Mouse (Mus musculus) embryonic facial prominence, embryonic 11.5 days (tissue): ENCODE measurements around the gene Mettl16. TPM values are rescaled to one million over a fixed set of nuclear protein-coding genes. Genes with fewer than 3 reads are reported as not detected.

Experiments
- ATAC-seq: fragments of 200-750 bp; cut with Nextera tagmentation; replicated peaks from 2 replicates; pipeline ENCODE4 v1.8.0; 2017; ENCODE audit warnings: low read depth; ENCODE audit not compliant: insufficient number of reproducible peaks, low FRiP score, low TSS enrichment
- DNase-seq: peaks from one replicate; pipeline ENCODE4 v3.0.0-alpha.2; 2015; ENCODE audit warnings: low spot score
- H3K27ac ChIP-seq: fragments of 300-500 bp; sonication (generic); replicated peaks from 2 replicates; pipeline ENCODE4 v1.5.1; 2014; ENCODE audit warnings: mild to moderate bottlenecking, low read depth, low read length, control low read depth
- H3K27me3 ChIP-seq: fragments of 300-500 bp; sonication (generic); 2 replicates; pipeline ENCODE4 v1.6.1; 2014; ENCODE audit warnings: mild to moderate bottlenecking, low read length, moderate library complexity, mixed read lengths; ENCODE audit not compliant: control insufficient read depth, insufficient read depth
- H3K36me3 ChIP-seq: fragments of 300-500 bp; sonication (generic); replicated peaks from 2 replicates; pipeline ENCODE4 v1.6.1; 2014; ENCODE audit warnings: low read depth, mild to moderate bottlenecking, low read length, moderate library complexity, mixed read lengths; ENCODE audit not compliant: control insufficient read depth, insufficient read depth
- H3K4me1 ChIP-seq: fragments of 300-500 bp; sonication (generic); 2 replicates; pipeline ENCODE4 v1.6.1; 2014; ENCODE audit warnings: low read length, mixed read lengths; ENCODE audit not compliant: control insufficient read depth, insufficient read depth
- H3K4me2 ChIP-seq: fragments of 300-500 bp; sonication (generic); 2 replicates; pipeline ENCODE4 v1.6.1; 2014; ENCODE audit warnings: low read depth, mild to moderate bottlenecking, control low read depth, low read length, moderate library complexity
- H3K4me3 ChIP-seq: fragments of 300-500 bp; sonication (generic); 2 replicates; pipeline ENCODE4 v1.5.1; 2014; ENCODE audit warnings: low read depth, low read length, control low read depth
- H3K9ac ChIP-seq: fragments of 300-500 bp; sonication (generic); replicated peaks from 2 replicates; pipeline ENCODE4 v1.6.1; 2014; ENCODE audit warnings: mild to moderate bottlenecking, control low read depth, low read length
- H3K9me3 ChIP-seq: fragments of 300-500 bp; sonication (generic); replicated peaks from 2 replicates; pipeline ENCODE4 v1.6.1; 2016; ENCODE audit warnings: mild to moderate bottlenecking, low read length, inconsistent platforms, mixed read lengths; ENCODE audit not compliant: control insufficient read depth
- WGBS: fragments of 180-500 bp; shearing (Covaris S2); extraction: QIAGEN DNeasy Blood & Tissue Kit; methylation state at CpG from one replicate; pipeline ENCODE4 v1.1.7; 2014; 5-methylcytosine and 5-hydroxymethylcytosine counted together
- polyA plus RNA-seq: library from polyadenylated mRNA; unstranded; fragments of >200 nt; fragmentation: Nextera tagmentation; extraction: Ambion mirVana; gene quantifications from 2 replicates; pipeline ENCODE4 v1.2.1, GENCODE M21; 2014

The Mettl16 gene
- 51.2 and 52.2 TPM in 2 replicates for polyA plus RNA-seq

DNA sequence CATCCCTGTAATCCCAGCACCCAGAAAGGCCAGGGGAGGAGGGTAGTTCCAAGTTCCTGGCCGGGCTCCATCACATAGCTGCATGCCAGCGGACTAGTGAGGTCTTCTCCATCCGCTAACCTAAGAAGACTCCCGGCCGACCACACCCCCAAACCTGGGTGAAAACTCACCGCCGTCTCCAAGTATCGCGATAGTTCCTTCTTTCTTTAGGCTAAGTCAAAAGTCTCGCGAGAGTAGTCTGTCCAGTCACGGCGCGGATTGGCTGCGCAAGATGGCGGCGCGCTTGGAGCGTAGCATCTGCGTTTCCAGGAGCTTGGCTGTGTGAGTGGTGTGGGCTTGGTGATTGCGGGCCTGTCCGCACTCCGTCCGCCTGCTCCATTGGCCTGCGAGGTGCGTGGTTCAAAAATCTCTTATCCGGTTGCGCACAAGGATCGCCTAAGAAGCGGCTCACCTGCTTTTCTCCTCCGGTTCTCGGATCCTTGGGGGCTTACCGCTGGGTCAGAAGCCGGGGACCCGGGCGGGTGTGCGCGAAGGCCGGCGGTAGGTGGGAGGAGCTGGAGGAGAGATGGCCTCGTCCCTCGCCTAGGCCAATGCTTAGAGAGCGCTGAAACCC lies at the start of gene Mettl16:
Mettl16 (plus strand) TSS at position 236 of the 613 bp plus-strand sequence.
- WGBS = under 1% methylated on average over 43 of the region's 43 CpGs
- Histone ChIP-seq H3K9me3 (no peaks in the 10 kb centered on the region), H3K27ac (peak within 1 kb of the TSS; percentile 86), H3K4me2 (peak within 1 kb of the TSS; percentile 73), H3K9ac (peak within 1 kb of the TSS; percentile 83), H3K36me3 (no peaks in the 10 kb centered on the region; the same call in 1 of the 2 replicates), H3K4me3 (peak within 1 kb of the TSS; percentile 87), H3K4me1 (no peaks in the 10 kb centered on the region), H3K27me3 (no peaks in the 10 kb centered on the region)
- peak; percentile 99 for DNase-seq
- ATAC-seq = peak; percentile 96

DNA sequence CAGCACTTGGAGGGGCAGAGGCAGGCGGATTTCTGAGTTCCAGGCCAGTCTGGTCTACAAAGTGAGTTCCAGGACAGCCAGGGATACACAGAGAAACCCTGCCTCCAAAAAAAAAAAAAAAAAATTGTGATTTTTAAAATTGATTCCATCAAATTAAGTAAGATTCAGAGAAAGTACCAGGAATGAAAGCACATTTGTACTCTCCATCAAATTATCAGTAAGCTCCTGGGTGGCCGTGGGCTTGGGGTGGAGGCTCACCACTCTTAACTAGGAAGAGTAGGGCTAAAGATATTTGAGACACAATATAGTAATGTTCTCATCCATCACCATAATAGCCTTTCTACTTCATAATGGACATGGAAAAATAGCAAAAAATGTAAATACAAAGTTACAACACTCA lies 49.5 kb upstream of the Mettl16 start:
- no peak for ATAC-seq
- no peak overlapping the region for H3K9ac ChIP-seq
- H3K4me2 ChIP-seq = no peak overlapping the region
- no peaks in the 10 kb centered on the region for H3K36me3 ChIP-seq
- WGBS = 79% methylated on average over 2 of the region's 2 CpGs
- H3K27ac ChIP-seq = no peak overlapping the region
- no peak for DNase-seq
- H3K4me1 ChIP-seq = peaks cover 2% of the 10 kb centered on the region; the same call in 1 of the 2 replicates
- H3K4me3 ChIP-seq = no peak overlapping the region
- no peaks in the 10 kb centered on the region for H3K27me3 ChIP-seq
- H3K9me3 ChIP-seq = no peaks in the 10 kb centered on the region

DNA sequence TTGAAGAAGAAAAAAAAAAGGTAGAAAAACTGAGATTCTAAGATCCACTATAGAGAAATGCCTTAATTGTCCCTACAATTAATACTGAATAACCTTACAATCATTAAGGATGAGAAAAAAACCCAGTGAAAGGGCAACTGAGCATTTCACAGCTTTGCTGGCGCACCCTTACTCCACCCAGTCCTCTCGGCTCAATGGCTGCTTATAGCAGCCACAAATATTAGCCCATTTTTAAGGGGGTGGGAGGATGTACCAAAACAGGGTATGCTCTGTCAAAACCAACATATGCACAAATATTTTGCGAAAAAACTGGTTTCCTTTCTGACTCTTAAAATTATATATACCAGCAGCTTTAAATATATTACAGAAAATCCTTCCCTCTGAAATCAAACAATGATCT lies 48.7 kb upstream of the Mettl16 start:
- H3K4me1 ChIP-seq = peaks cover 2% of the 10 kb centered on the region; the same call in 1 of the 2 replicates
- H3K9me3 ChIP-seq = no peaks in the 10 kb centered on the region
- 69% methylated on average over 3 of the region's 3 CpGs for WGBS
- no peak overlapping the region for H3K27ac ChIP-seq
- no peaks in the 10 kb centered on the region for H3K36me3 ChIP-seq
- H3K4me3 ChIP-seq = no peak overlapping the region; the same call in 1 of the 2 replicates
- peak overlapping the region; percentile 37 for H3K4me2 ChIP-seq
- no peak overlapping the region for H3K9ac ChIP-seq
- no peak for ATAC-seq
- no peaks in the 10 kb centered on the region for H3K27me3 ChIP-seq
- DNase-seq = no peak

DNA sequence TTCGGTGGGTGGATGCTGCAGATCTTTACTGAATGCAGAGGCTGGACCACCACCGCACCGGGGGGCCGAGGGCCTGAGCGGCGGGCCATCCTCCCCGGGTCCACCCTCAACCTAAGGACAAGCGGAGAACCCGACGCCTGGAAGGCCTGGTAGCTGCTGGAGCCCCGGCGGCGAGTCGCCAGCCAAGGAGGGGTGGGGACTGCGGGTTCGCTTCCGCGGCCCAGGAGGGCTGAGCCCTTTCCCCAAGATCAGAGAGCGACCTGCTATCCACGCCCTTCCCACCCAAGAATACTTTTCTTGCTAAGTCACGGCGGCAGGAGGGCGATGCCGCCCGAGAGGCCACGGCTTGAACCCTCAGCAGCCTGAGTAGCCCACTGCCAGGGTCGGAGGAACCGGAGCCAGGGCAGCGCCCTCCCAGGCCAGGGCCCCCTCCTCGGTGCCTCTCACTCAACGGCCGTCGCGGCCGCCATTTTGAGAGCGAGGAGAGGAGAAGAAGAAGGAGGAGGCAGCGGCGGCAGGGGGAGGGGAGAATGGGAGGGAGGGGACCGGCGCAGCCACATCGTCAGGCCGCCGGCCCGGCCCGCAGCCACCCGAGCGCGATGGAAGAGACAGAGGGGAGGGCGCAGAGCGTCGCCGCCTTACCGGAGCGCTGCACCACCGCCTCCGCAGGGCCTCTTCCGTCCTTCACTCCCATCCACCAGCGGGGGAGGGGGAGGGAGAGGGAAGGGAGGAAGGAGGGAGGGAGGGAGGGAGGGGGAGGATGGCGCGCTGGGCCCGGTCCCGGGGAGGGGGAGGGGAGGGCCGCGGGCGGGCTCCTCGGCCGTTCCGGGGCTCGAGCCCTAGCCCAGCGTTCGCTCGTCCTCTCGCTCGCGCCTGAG lies 47.0 kb upstream of the Mettl16 start:
- no peaks in the 10 kb centered on the region for H3K36me3 ChIP-seq
- peak overlapping the region; percentile 66 for H3K4me2 ChIP-seq
- H3K9me3 ChIP-seq = no peaks in the 10 kb centered on the region
- under 1% methylated on average over 50 of the region's 75 CpGs for WGBS
- H3K4me3 ChIP-seq = peak overlapping the region; percentile 81
- ATAC-seq (peak; percentile 81), DNase-seq (peak; percentile 88)
- H3K27me3 ChIP-seq = no peaks in the 10 kb centered on the region
- peak overlapping the region; percentile 89 for H3K9ac ChIP-seq
- peak overlapping the region; percentile 98 for H3K27ac ChIP-seq
- peaks cover 2% of the 10 kb centered on the region; the same call in 1 of the 2 replicates for H3K4me1 ChIP-seq

DNA sequence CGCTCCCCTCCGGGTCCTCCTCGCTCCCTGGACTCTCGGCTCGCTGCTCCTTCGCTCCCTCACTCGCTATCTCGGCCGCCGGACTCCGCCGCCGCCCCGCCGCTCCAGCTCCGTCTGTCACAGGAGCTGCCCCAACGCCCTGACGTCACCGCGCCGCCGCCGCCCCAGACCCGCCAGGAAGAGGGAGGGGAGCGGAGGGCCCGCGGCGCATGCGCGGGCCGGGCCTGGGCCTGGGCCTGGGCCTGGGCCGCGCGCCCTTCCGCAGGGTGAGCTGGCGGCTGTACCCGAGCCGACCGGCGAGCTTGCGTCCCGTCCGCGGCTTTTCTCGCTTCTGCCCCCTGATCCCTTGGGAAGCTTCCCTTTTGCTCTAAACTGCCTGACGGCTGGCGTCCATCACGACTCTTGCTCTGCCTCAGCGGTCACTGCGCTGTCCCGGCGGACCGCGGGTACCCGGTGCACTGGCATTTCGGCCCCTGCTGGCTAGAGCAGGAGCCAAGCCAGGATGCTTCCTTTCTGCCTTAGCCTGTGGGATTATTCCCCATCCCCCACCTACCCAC lies 46.3 kb upstream of the Mettl16 start, which contains the start of gene Pafah1b1:
Pafah1b1 (minus strand) TSS at position 436 of the 557 bp plus-strand sequence.
- DNase-seq = peak; percentile 95
- Histone ChIP-seq H3K27me3 (no peaks in the 10 kb centered on the region), H3K9ac (peak within 1 kb of the TSS; percentile 89), H3K36me3 (no peaks in the 10 kb centered on the region), H3K4me2 (peak within 1 kb of the TSS; percentile 66), H3K4me1 (peaks cover 2% of the 10 kb centered on the region; the same call in 1 of the 2 replicates), H3K27ac (peak within 1 kb of the TSS; percentile 98), H3K9me3 (no peaks in the 10 kb centered on the region), H3K4me3 (peak within 1 kb of the TSS; percentile 81)
- WGBS = under 1% methylated on average over 28 of the region's 56 CpGs
- peak; percentile 98 for ATAC-seq

DNA sequence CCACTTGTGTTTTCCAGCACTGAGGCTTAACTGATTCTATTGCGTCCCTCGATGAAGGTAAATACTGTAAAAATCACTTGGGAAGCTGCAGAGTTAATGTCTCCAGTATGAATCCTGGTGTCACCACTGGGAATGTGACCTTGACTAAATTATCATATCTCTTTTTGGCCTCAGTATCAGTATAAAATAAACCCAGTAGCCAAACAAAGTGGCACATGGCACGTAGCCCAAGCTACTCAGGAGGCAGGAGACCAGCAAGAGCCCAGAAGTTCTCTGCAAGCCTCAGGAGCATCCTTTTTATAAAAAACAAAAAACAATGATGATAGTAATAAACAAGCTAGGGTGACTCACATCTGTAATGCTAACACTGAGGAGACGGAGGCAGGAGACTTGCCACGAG lies 45.4 kb upstream of the Mettl16 start:
- ATAC-seq (no peak), DNase-seq (no peak)
- H3K4me3 ChIP-seq = no peak overlapping the region
- H3K27ac ChIP-seq = no peak overlapping the region
- whole genome bisulfite sequencing = 67% methylated on average over 5 of the region's 5 CpGs
- H3K27me3 ChIP-seq = no peaks in the 10 kb centered on the region
- H3K4me1 ChIP-seq = peaks cover 2% of the 10 kb centered on the region; the same call in 1 of the 2 replicates
- no peaks in the 10 kb centered on the region for H3K9me3 ChIP-seq
- no peak overlapping the region for H3K9ac ChIP-seq
- no peaks in the 10 kb centered on the region for H3K36me3 ChIP-seq
- H3K4me2 ChIP-seq = no peak overlapping the region

DNA sequence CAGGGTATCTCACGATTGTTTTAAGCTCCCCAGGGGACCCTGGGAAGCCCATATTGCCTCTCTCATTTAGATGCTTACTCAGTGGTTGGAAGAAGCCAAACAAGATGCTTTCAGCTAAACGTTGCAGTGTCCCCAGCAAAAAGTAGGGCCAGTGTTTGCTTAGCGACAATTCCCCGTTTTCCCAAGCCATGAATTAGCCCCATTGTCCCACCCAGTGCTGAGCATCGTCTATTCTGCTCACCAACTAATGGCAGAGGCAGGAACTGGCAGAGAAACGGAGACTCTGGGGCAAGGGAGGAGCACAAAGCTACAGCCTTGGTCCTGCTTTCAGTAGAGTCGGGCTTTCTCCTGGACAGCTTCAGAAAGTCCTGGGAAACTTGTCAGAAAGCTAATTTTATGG lies 35.7 kb upstream of the Mettl16 start:
- H3K27ac ChIP-seq = no peak overlapping the region
- H3K9ac ChIP-seq = no peak overlapping the region
- DNase-seq (no peak), ATAC-seq (no peak)
- H3K4me2 ChIP-seq = no peak overlapping the region
- H3K4me3 ChIP-seq = no peak overlapping the region
- H3K27me3 ChIP-seq = no peaks in the 10 kb centered on the region
- WGBS = 19% methylated on average over 7 of the region's 7 CpGs
- H3K36me3 ChIP-seq = no peaks in the 10 kb centered on the region
- H3K4me1 ChIP-seq = no peaks in the 10 kb centered on the region
- no peaks in the 10 kb centered on the region for H3K9me3 ChIP-seq
